35 mouse cellular contexts compared by ENCODE assay signal in the genomic region with DNA sequence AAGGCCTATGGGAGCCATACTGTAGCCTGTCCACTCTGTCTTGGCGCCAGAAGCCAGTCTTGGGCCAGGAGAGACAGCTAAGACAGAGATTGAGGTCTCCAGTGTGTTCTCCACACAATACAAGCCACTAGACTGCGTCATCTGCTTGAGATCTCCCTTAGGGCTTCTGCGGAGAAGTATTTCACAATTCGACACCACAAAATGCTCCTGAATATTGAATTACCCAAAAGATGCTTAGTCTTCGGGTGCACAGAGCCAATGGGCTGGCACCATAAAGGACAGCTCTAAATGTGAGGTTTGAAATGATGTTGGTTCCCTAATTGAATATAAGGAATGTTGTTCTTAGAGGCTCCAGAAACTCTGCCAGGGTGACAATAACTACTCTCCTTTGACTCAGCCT. TPM values are rescaled to one million over a fixed set of nuclear protein-coding genes. Genes with fewer than 3 reads are reported as not detected.
"Had no signal": no experiment of that assay in that cellular context is flagged by ENCODE, and none has a peak within 500 bp of the region (broad histone marks: within the 10 kb centered on the region; RNA-seq: fewer than 3 reads in every experiment).

No protein-coding gene starts in this region.

- H3K9me3 ChIP-seq: limb, embryonic 10.5 days; limb, embryonic 12.5 days; limb, embryonic 13.5 days; limb, embryonic 15.5 days; liver, embryonic 12.5 days; liver, embryonic 13.5 days; liver, embryonic 15.5 days; lung, embryonic 15.5 days; megakaryocyte, embryonic 14.5 days; midbrain, embryonic 10.5 days; midbrain, embryonic 12.5 days; midbrain, embryonic 13.5 days; midbrain, embryonic 15.5 days had no signal

- ATAC-seq: liver, embryonic 12.5 days; liver, postnatal 0 days; lung, postnatal 0 days; midbrain, embryonic 13.5 days; midbrain, embryonic 15.5 days; midbrain, embryonic 16.5 days had no signal

- H3K4me3 ChIP-seq: left cerebral cortex, adult 2 months; limb, embryonic 10.5 days; limb, embryonic 12.5 days; limb, embryonic 13.5 days; limb, embryonic 15.5 days; liver, embryonic 12.5 days; liver, embryonic 13.5 days; liver, embryonic 15.5 days; lung, embryonic 15.5 days; megakaryocyte, embryonic 14.5 days; midbrain, embryonic 10.5 days; midbrain, embryonic 12.5 days; midbrain, embryonic 13.5 days; midbrain, embryonic 15.5 days had no signal

- H3K27ac ChIP-seq: left cerebral cortex, adult 2 months; limb, embryonic 12.5 days; limb, embryonic 13.5 days; limb, embryonic 15.5 days; liver, embryonic 12.5 days; liver, embryonic 13.5 days; liver, embryonic 14.5 days; liver, embryonic 15.5 days; lung, embryonic 15.5 days; macrophage; midbrain, embryonic 10.5 days; midbrain, embryonic 12.5 days; midbrain, embryonic 13.5 days; midbrain, embryonic 15.5 days had no signal

- H3K4me2 ChIP-seq: limb, embryonic 12.5 days; limb, embryonic 13.5 days; limb, embryonic 15.5 days; liver, embryonic 11.5 days; liver, embryonic 12.5 days; liver, embryonic 13.5 days; liver, embryonic 15.5 days; lung, embryonic 14.5 days; lung, embryonic 15.5 days; midbrain, embryonic 11.5 days; midbrain, embryonic 12.5 days; midbrain, embryonic 13.5 days; midbrain, embryonic 15.5 days had no signal

- H3K9ac ChIP-seq: limb, embryonic 12.5 days; limb, embryonic 13.5 days; limb, embryonic 15.5 days; liver, embryonic 12.5 days; liver, embryonic 13.5 days; liver, embryonic 14.5 days; liver, embryonic 15.5 days; liver, postnatal 0 days; lung, embryonic 14.5 days; lung, embryonic 15.5 days; midbrain, embryonic 12.5 days; midbrain, embryonic 13.5 days; midbrain, embryonic 15.5 days had no signal

- H3K4me1 ChIP-seq: liver, embryonic 12.5 days; liver, embryonic 13.5 days; liver, embryonic 15.5 days had no signal

- H3K27me3 ChIP-seq: limb, embryonic 15.5 days; liver, embryonic 12.5 days; liver, embryonic 13.5 days; liver, embryonic 15.5 days; lung, embryonic 15.5 days; midbrain, embryonic 12.5 days; midbrain, embryonic 13.5 days; midbrain, embryonic 15.5 days had no signal

- H3K36me3 ChIP-seq: limb, embryonic 10.5 days; limb, embryonic 12.5 days; limb, embryonic 13.5 days; limb, embryonic 15.5 days; liver, embryonic 12.5 days; liver, embryonic 13.5 days; liver, embryonic 15.5 days; lung, embryonic 15.5 days; midbrain, embryonic 10.5 days; midbrain, embryonic 12.5 days; midbrain, embryonic 13.5 days; midbrain, embryonic 15.5 days had no signal

- DNase-seq: left cerebral cortex, postnatal 4 days; liver; liver, embryonic 13.5 days; liver, postnatal 0 days; lung, adult 18-20 months; lung, adult 2 months; lung, embryonic 14.5 days; lung, postnatal 10 days; lung, postnatal 14 days; lung, postnatal 36 days; lung, postnatal 4 days; midbrain, embryonic 14.5 days had no signal

RNA-seq across cellular contexts. Expression of a gene that starts 49.5 kb away (rescaled TPM):
- total RNA-seq: megakaryocyte progenitor cell, adult 5-6 weeks; megakaryocyte, adult 5-6 weeks; megakaryocyte-erythroid progenitor cell, adult 5-6 weeks; monocyte, adult 5-6 weeks had no signal
- polyA plus RNA-seq: macrophage had no signal
